Mouse (Mus musculus) heart, postnatal 10 days (tissue): ENCODE results near the gene Psma7. TPM values are rescaled to one million over a fixed set of nuclear protein-coding genes. Genes with fewer than 3 reads are reported as not detected.

ENCODE experiments used
- DNase-seq, 2 experiments: peaks; one replicate each; pipeline ENCODE4 v3.0.0; 2021
- intact Hi-C: fragments of 180-260 bp; cut with DNase I; formaldehyde crosslinking; loops from one replicate; pipeline ENCODE4 v1.15.1; 2025
- total RNA-seq, 2 experiments: library from RNA; stranded (reverse); gene quantifications; 2 replicates each; pipeline ENCODE4 v1.2.3; 2021

The Psma7 gene
- total RNA-seq, 2 experiments from 2014 or later, result 187 to 188 TPM

GRCm38 (mm10) chr2:180047580-180047979 is 5.3 kb upstream of the Psma7 start:
- DNase-seq, result no peak
- intact Hi-C loops, result no loop called here

GRCm38 (mm10) chr2:180045283-180045682 is 3.0 kb upstream of the Psma7 start:
- intact Hi-C loops, result loop anchor here (1.0 kb wide), 2 partner anchors 71 to 128 kb away; no protein-coding TSS in a partner anchor
- DNase-seq, result peak; percentile 50 to 72

- peak; percentile 70 to 80 for DNase-seq
- intact Hi-C loops, result no loop called here
Measured at GRCm38 (mm10) chr2:180042858-180043515, 754 bp upstream of the Psma7 start.

- intact Hi-C loops, result no loop called here
- peak in 1 of 2 experiments; percentile 32 for DNase-seq
Measured at GRCm38 (mm10) chr2:180041577-180042255, 517 bp downstream of the Psma7 start.

- DNase-seq, result no peak
- intact Hi-C loops, result loop anchor here (1.0 kb wide), 1 partner anchor 14 kb away; no protein-coding TSS in a partner anchor
Measured at GRCm38 (mm10) chr2:180040406-180040805, 1.8 kb downstream of the Psma7 start.

- no peak for DNase-seq
- intact Hi-C loops, result no loop called here
Measured at GRCm38 (mm10) chr2:180034753-180035152, 7.5 kb downstream of the Psma7 start.

- intact Hi-C loops, result no loop called here
- no peak for DNase-seq
Measured at GRCm38 (mm10) chr2:180033956-180034355, 8.3 kb downstream of the Psma7 start.

GRCm38 (mm10) chr2:180032925-180033324 is 9.3 kb downstream of the Psma7 start:
- DNase-seq, result no peak

GRCm38 (mm10) chr2:180031270-180031669 is 11.0 kb downstream of the Psma7 start:
- DNase-seq, result no peak

More at GRCm38 (mm10) chr2:180032925-180033324, 9.3 kb downstream of the Psma7 start:
- intact Hi-C loops, result no loop called here

GRCm38 (mm10) chr2:180027768-180028167 is 14.5 kb downstream of the Psma7 start:
- DNase-seq, result no peak
- intact Hi-C loops, result no loop called here

More at GRCm38 (mm10) chr2:180031270-180031669, 11.0 kb downstream of the Psma7 start:
- intact Hi-C loops, result no loop called here

GRCm38 (mm10) chr2:180025861-180026200 is 16.4 kb downstream of the Psma7 start:
- no peak for DNase-seq
- intact Hi-C loops, result loop anchor here (1.0 to 2.0 kb wide), 2 partner anchors 14 to 49 kb away; partner anchors contain the start of gene Taf4

- intact Hi-C loops, result loop anchor here (2.0 kb wide), 1 partner anchor 48 kb away; the partner anchor contains the start of gene Taf4
Measured at GRCm38 (mm10) chr2:180025135-180025860, 16.9 kb downstream of the Psma7 start.

GRCm38 (mm10) chr2:180024401-180025098 is 17.7 kb downstream of the Psma7 start, which contains the start of gene Lsm14b:
Gene Lsm14b (plus strand): TSS chr2:180024987.
- DNase-seq, result peak; percentile 99

More at GRCm38 (mm10) chr2:180025135-180025860, 16.9 kb downstream of the Psma7 start:
- peak; percentile 56 to 63 for DNase-seq

GRCm38 (mm10) chr2:180022751-180023150 is 19.5 kb downstream of the Psma7 start:
- intact Hi-C loops, result no loop called here
- no peak for DNase-seq

More at GRCm38 (mm10) chr2:180024401-180025098, 17.7 kb downstream of the Psma7 start, which contains the start of gene Lsm14b:
- intact Hi-C loops, result loop anchor here (2.0 kb wide), 1 partner anchor 48 kb away; the partner anchor contains the start of gene Taf4

GRCm38 (mm10) chr2:180020919-180021318 is 21.3 kb downstream of the Psma7 start:
- DNase-seq, result no peak
- intact Hi-C loops, result no loop called here

- no peak for DNase-seq
- intact Hi-C loops, result no loop called here
Measured at GRCm38 (mm10) chr2:180020091-180020661, 22.1 kb downstream of the Psma7 start.

GRCm38 (mm10) chr2:180018573-180018972 is 23.7 kb downstream of the Psma7 start:
- intact Hi-C loops, result no loop called here
- DNase-seq, result no peak

- intact Hi-C loops, result no loop called here
- no peak for DNase-seq
Measured at GRCm38 (mm10) chr2:180017632-180018031, 24.6 kb downstream of the Psma7 start.

- intact Hi-C loops, result no loop called here
Measured at GRCm38 (mm10) chr2:180013686-180014085, 28.5 kb downstream of the Psma7 start.

GRCm38 (mm10) chr2:180011370-180011769 is 30.9 kb downstream of the Psma7 start:
- no peak for DNase-seq
- intact Hi-C loops, result no loop called here

More at GRCm38 (mm10) chr2:180013686-180014085, 28.5 kb downstream of the Psma7 start:
- DNase-seq, result no peak
